Mouse (Mus musculus): ENCODE results near the gene Pycard. TPM values are rescaled to one million over a fixed set of nuclear protein-coding genes. Genes with fewer than 3 reads are reported as not detected.

Gene Pycard
- total RNA-seq, 2 experiments from 2014 or later, result 3.7 to 5.5 TPM

GRCm38 (mm10) chr7:128004487-128005362 is 11.1 kb upstream of the Pycard start:
- DNase-seq (ENCODE audit: extremely low spot score in 1 of 2, low spot score in 2 of 2), result peak in 1 of 2 experiments; percentile 37
- intact Hi-C loops (cut with DNase I), result no loop called here

- no peak for DNase-seq (ENCODE audit: extremely low spot score in 1 of 2, low spot score in 2 of 2)
- intact Hi-C loops (cut with DNase I), result no loop called here
These were observed 10.5 kb upstream of the Pycard start for GRCm38 (mm10) chr7:128004150-128004486.

GRCm38 (mm10) chr7:128003688-128004087 is 10.0 kb upstream of the Pycard start, which contains the start of gene Trim72:
Gene Trim72, plus strand, starts transcription at chr7:128003949.
- intact Hi-C loops (cut with DNase I), result no loop called here
- no peak for DNase-seq (ENCODE audit: extremely low spot score in 1 of 2, low spot score in 2 of 2)

- no peak for DNase-seq (ENCODE audit: extremely low spot score in 1 of 2, low spot score in 2 of 2)
- intact Hi-C loops (cut with DNase I), result no loop called here
These were observed 9.4 kb upstream of the Pycard start for GRCm38 (mm10) chr7:128003098-128003497.

- intact Hi-C loops (cut with DNase I), result no loop called here
These were observed 6.6 kb upstream of the Pycard start for GRCm38 (mm10) chr7:128000068-128000950.

GRCm38 (mm10) chr7:127999436-127999835 is 5.8 kb upstream of the Pycard start:
- DNase-seq (ENCODE audit: extremely low spot score in 1 of 2, low spot score in 2 of 2), result no peak
- intact Hi-C loops (cut with DNase I), result no loop called here

More at GRCm38 (mm10) chr7:128000068-128000950, 6.6 kb upstream of the Pycard start:
- no peak for DNase-seq (ENCODE audit: extremely low spot score in 1 of 2, low spot score in 2 of 2)

GRCm38 (mm10) chr7:127992488-127993340 is 953 bp downstream of the Pycard start:
- intact Hi-C loops (cut with DNase I), result no loop called here
- no peak for DNase-seq (ENCODE audit: extremely low spot score in 1 of 2, low spot score in 2 of 2)

GRCm38 (mm10) chr7:127991643-127992487 is 1.8 kb downstream of the Pycard start:
- DNase-seq (ENCODE audit: extremely low spot score in 1 of 2, low spot score in 2 of 2), result peak; percentile 52 to 77
- intact Hi-C loops (cut with DNase I), result no loop called here

- intact Hi-C loops (cut with DNase I), result no loop called here
- DNase-seq (ENCODE audit: extremely low spot score in 1 of 2, low spot score in 2 of 2), result no peak
These were observed 4.8 kb downstream of the Pycard start for GRCm38 (mm10) chr7:127988904-127989303.

- no peak for DNase-seq (ENCODE audit: extremely low spot score in 1 of 2, low spot score in 2 of 2)
- intact Hi-C loops (cut with DNase I), result loop anchor here (5.0 kb wide), 1 partner anchor 227 kb away; the partner anchor contains the start of gene Cox6a2
These were observed 13.1 kb downstream of the Pycard start for GRCm38 (mm10) chr7:127980606-127981005.

GRCm38 (mm10) chr7:127978856-127979255 is 14.8 kb downstream of the Pycard start:
- no peak for DNase-seq (ENCODE audit: extremely low spot score in 1 of 2, low spot score in 2 of 2)

GRCm38 (mm10) chr7:127974413-127974930 is 19.2 kb downstream of the Pycard start:
- no peak for DNase-seq (ENCODE audit: extremely low spot score in 1 of 2, low spot score in 2 of 2)
- intact Hi-C loops (cut with DNase I), result loop anchor here (10.0 kb wide), 1 partner anchor 190 kb away; the partner anchor contains the start of gene Gm49388

More at GRCm38 (mm10) chr7:127978856-127979255, 14.8 kb downstream of the Pycard start:
- intact Hi-C loops (cut with DNase I), result loop anchor here (10.0 kb wide), 1 partner anchor 194 kb away; the partner anchor contains the start of gene Gm49388

GRCm38 (mm10) chr7:127967922-127968828 is 25.5 kb downstream of the Pycard start:
- peak; percentile 46 to 88 for DNase-seq (ENCODE audit: extremely low spot score in 1 of 2, low spot score in 2 of 2)
- intact Hi-C loops (cut with DNase I), result no loop called here

GRCm38 (mm10) chr7:127967004-127967921 is 26.4 kb downstream of the Pycard start, which contains the start of gene Fus:
Gene Fus, plus strand, starts transcription at chr7:127967457.
- peak; percentile 91 to 96 for DNase-seq (ENCODE audit: extremely low spot score in 1 of 2, low spot score in 2 of 2)
- intact Hi-C loops (cut with DNase I), result no loop called here

GRCm38 (mm10) chr7:127966371-127966918 is 27.2 kb downstream of the Pycard start:
- intact Hi-C loops (cut with DNase I), result no loop called here
- DNase-seq (ENCODE audit: extremely low spot score in 1 of 2, low spot score in 2 of 2), result no peak

Measured in left cerebral cortex, postnatal 10 days (tissue).